Mouse (Mus musculus) CD4-positive, CD25-positive, alpha-beta regulatory T cell, adult 2 months (primary cell): ENCODE results near the gene Pbx2.
A peak's percentile ranks its signal among the peaks of the same experiment; 100 is the strongest.

Experiments used
- DNase-seq: peaks from one replicate; pipeline ENCODE4 v3.0.0-alpha.2; 2012; ENCODE audit warnings: low read depth, low spot score

The Pbx2 gene

GRCm38 (mm10) chr17:34629221-34629751 is 38.2 kb downstream of the Pbx2 start, which contains the start of gene Prrt1:
Gene Prrt1 (plus strand): TSS chr17:34629533.
- peak; percentile 51 for DNase-seq

GRCm38 (mm10) chr17:34629796-34630603 is 38.9 kb downstream of the Pbx2 start:
- DNase-seq: peak; percentile 69

- DNase-seq: peak; percentile 43
These were observed 39.8 kb downstream of the Pbx2 start for GRCm38 (mm10) chr17:34630761-34631301.

- no peak for DNase-seq
These were observed 40.6 kb downstream of the Pbx2 start for GRCm38 (mm10) chr17:34631647-34632046.

- peak; percentile 79 for DNase-seq
These were observed 41.2 kb downstream of the Pbx2 start for GRCm38 (mm10) chr17:34632261-34632691.

GRCm38 (mm10) chr17:34635671-34636070 is 44.6 kb downstream of the Pbx2 start:
- DNase-seq: no peak

- no peak for DNase-seq
These were observed 46.4 kb downstream of the Pbx2 start for GRCm38 (mm10) chr17:34637459-34637858.

GRCm38 (mm10) chr17:34639461-34640255 is 48.6 kb downstream of the Pbx2 start:
- no peak for DNase-seq

GRCm38 (mm10) chr17:34640778-34641601 is 49.9 kb downstream of the Pbx2 start:
- DNase-seq: no peak

GRCm38 (mm10) chr17:34641945-34642344 is 50.9 kb downstream of the Pbx2 start:
- no peak for DNase-seq

- DNase-seq: no peak
These were observed 52.3 kb downstream of the Pbx2 start for GRCm38 (mm10) chr17:34643379-34643778.

- DNase-seq: no peak
These were observed 52.9 kb downstream of the Pbx2 start for GRCm38 (mm10) chr17:34643944-34644343.

GRCm38 (mm10) chr17:34644608-34645007 is 53.5 kb downstream of the Pbx2 start, which contains the start of gene Fkbpl:
Gene Fkbpl (plus strand): TSS chr17:34644764.
- peak; percentile 98 for DNase-seq

- no peak for DNase-seq
These were observed 54.3 kb downstream of the Pbx2 start for GRCm38 (mm10) chr17:34645256-34645829.

GRCm38 (mm10) chr17:34645831-34646511 is 54.9 kb downstream of the Pbx2 start:
- DNase-seq: no peak
